Mouse (Mus musculus) liver, adult (tissue): ENCODE results near the gene Sult1d1.

Experiments
- GATA4 ChIP-seq: IDR thresholded peaks from 2 replicates; pipeline ENCODE4 v1.6.1; 2014; ENCODE audit warnings: mild to moderate bottlenecking, low read length; ENCODE audit not compliant: insufficient replicate concordance

Sult1d1 gene

DNA sequence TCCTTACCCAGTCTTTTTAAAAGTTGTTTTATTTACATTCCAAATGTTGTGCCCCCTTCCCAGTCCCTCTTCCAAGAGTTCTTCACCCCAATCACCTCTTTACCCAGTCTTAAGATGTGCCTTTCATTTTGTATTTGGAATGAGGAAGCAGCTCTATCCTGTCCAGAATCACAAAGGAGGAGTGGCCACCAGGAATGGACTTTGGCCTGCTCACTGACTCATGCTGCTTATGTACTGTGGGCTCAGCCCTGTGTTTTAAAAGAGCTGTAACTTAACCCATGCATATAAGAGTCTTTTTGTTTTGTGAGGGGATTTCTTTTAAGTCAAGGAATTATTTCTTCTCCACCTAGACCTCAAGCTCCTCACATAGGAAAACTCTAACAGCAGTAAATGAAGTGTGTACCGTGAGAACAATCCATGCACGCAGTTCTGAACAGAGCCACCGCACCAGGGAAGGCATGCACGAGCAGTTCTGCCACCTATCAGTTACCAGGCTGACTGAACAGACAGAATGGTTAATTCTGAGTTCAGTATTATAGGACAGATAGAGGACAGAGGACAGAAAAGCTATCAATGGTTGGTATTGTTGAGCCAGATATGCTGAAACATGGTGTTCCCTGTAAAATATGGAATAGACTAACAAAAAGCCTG is 32.7 kb downstream of the Sult1d1 start:
- no peak for TF ChIP-seq GATA4

DNA sequence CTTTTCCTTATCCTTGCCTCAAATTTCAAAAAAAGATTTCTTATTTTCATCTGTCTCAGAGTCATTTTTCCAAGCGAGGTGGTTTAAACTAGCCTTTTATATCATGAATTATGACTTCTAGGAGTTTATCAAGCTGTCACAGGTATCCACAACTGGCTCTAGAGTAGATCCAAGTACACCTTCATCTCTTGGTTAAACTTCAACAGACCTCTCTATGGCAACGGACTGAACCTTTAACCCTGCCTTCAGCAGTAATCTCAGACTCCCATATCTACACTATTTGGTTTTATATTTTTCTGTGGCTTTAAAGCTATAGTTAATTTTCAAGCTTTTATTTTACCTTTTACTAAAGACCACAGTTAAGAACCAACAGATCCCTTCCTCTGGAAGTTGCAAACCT is 36.5 kb downstream of the Sult1d1 start:
- no peak for TF ChIP-seq GATA4

DNA sequence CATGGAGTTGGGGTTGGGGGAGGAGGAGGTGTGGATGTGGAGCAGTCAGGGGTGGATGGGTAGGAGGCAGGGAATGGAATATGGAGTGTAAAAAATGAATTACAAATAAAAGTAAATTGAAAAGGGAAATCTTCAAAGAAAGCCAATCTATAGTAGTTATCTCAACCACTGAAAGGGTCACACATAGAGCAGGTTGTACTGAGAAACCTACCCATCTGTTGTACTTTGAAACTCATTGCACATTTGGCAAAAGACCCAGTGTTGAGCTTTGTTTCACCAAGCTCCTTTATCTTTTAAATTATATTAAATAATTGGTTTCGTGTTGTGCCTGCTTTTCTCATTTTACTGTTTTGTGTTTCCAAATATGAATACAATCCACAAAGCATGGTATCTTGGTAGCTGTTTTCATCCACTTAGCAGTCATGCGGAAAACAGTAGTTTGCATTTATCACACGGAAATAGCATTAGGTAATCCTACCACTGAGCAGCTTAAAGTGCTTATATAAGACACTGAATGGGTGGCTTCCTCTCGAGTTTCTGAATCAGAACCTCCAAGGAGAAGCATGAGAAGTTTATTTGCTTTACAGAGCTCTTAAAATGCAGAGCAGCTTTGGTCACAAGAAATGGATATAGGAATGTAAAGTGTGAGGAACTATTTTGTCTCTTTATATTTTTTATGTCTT is 62.9 kb downstream of the Sult1d1 start:
- no peak for TF ChIP-seq GATA4
